Comparison of ENCODE assay signal across 21 mouse cellular contexts in the genomic region with DNA sequence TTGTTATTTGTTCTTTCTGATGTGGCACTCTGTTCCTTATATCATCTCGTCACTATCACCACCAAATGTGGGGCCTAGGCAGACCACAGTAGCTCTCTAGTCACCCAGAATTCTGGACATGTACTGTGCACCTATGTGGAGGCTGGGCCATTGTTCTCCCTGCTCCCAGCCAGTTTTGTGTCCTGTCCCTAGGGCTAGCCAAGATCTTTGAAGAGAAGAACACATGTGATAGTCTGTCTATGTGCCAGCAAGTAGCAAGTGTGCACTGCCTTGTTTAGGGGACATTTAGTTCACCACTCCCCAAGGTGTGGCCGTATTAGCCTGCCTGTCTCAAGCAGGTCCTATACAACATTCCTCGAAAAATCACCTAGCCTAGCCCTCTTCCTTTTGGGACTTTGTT. TPM values are rescaled to one million over a fixed set of nuclear protein-coding genes. Genes with fewer than 3 reads are reported as not detected.
DNase-seq lines count a peak whose midpoint lies in the region; TF ChIP-seq lines count a peak whose summit lies in the region.
"Had no signal": no experiment of that assay in that cellular context is flagged by ENCODE, and none has a peak within 500 bp of the region (broad histone marks: within the 10 kb centered on the region; RNA-seq: fewer than 3 reads in every experiment).

No protein-coding gene starts in this region.

- intact Hi-C loops in heart, adult 2 months (cut with DNase I), result no loop called here
- intact Hi-C loops in heart, postnatal 36 days (cut with DNase I), result no loop called here
- intact Hi-C loops in heart, postnatal 14 days (cut with DNase I), result loop anchor here (10.0 kb wide), 1 partner anchor 224 kb away; the partner anchor contains the start of gene Zkscan17

- peak; percentile 73; the same call in 1 of the 2 replicates for TF ChIP-seq EP300 in heart, adult 2 months (IDR thresholded peaks at IDR 0.05; ENCODE audit: insufficient read depth, low read depth, low read length)

- no peaks in the 10 kb centered on the region for H3K27me3 ChIP-seq in heart, adult 2 months (ENCODE audit: control insufficient read depth, insufficient read depth, low read length)
- no peaks in the 10 kb centered on the region for H3K27me3 ChIP-seq in testis, adult 2 months (ENCODE audit: control insufficient read depth, insufficient read depth, low read length)
- H3K27me3 ChIP-seq: embryonic facial prominence, embryonic 13.5 days; embryonic facial prominence, embryonic 15.5 days; forebrain, embryonic 12.5 days had no signal

- DNase-seq in heart, adult 2 months, result no peak
- DNase-seq in heart, postnatal 36 days, result no peak
- peak; percentile 15 to 49 for DNase-seq in heart, adult 9 months (ENCODE audit: low spot score in 2 of 2)
- DNase-seq in heart, postnatal 14 days, result no peak
- DNase-seq in testis, postnatal 14 days (ENCODE audit: low spot score), result no peak
- DNase-seq: adrenal gland, adult 2 months; adrenal gland, postnatal 10 days; adrenal gland, postnatal 25 days; cerebellum, adult 11 months; cerebellum, adult 18-20 months; cerebellum, adult 8-10 months; cerebellum, adult 9-11 months; cerebellum, postnatal 14 days; cerebellum, postnatal 36 days; embryo, embryonic 11 days had no signal

- H3K27ac ChIP-seq in heart, adult 2 months, result no peak overlapping the region
- H3K27ac ChIP-seq in testis, adult 2 months (ENCODE audit: control insufficient read depth, insufficient read depth, low read depth, low read length), result no peak overlapping the region
- H3K27ac ChIP-seq: embryonic facial prominence, embryonic 13.5 days; embryonic facial prominence, embryonic 15.5 days; forebrain, embryonic 10.5 days; forebrain, embryonic 12.5 days had no signal

- WGBS in heart, adult 2 months, result 54% methylated on average over 3 of the region's 3 CpGs

- no peaks in the 10 kb centered on the region; the same call in 1 of the 2 replicates for H3K79me2 ChIP-seq in heart, adult 2 months (replicated peaks; ENCODE audit: control insufficient read depth, insufficient read depth, low read length)

- TF ChIP-seq POLR2A in heart, adult 2 months (IDR thresholded peaks at IDR 0.05; ENCODE audit: insufficient read depth, low read depth, low read length), result no peak
- TF ChIP-seq POLR2A in testis, adult 2 months (IDR thresholded peaks at IDR 0.05; ENCODE audit: control insufficient read depth, low read depth, low read length), result no peak

- no peak overlapping the region for H3K9ac ChIP-seq in heart, adult 2 months (ENCODE audit: low read depth, low read length)
- H3K9ac ChIP-seq: embryonic facial prominence, embryonic 13.5 days; embryonic facial prominence, embryonic 15.5 days; forebrain, embryonic 12.5 days had no signal

- peaks cover 3% of the 10 kb centered on the region; the same call in 1 of the 2 replicates for H3K4me1 ChIP-seq in heart, adult 2 months (ENCODE audit: control insufficient read depth, insufficient read depth, low read length)
- no peaks in the 10 kb centered on the region for H3K4me1 ChIP-seq in testis, adult 2 months (ENCODE audit: control insufficient read depth, insufficient read depth, low read length)
- H3K4me1 ChIP-seq: embryonic facial prominence, embryonic 13.5 days; embryonic facial prominence, embryonic 15.5 days; forebrain, embryonic 10.5 days; forebrain, embryonic 12.5 days had no signal

- no peak for TF ChIP-seq CTCF in heart, adult 2 months (IDR thresholded peaks at IDR 0.05)
- no peak for TF ChIP-seq CTCF in testis, adult 2 months (IDR thresholded peaks at IDR 0.05; ENCODE audit: control insufficient read depth, insufficient read depth, insufficient replicate concordance, low read depth, low read length)

- H3K4me3 ChIP-seq in heart, adult 2 months, result no peak overlapping the region
- peak overlapping the region; percentile 63; the same call in 1 of the 2 replicates for H3K4me3 ChIP-seq in testis, adult 2 months (ENCODE audit: control insufficient read depth, low read depth, low read length)
- H3K4me3 ChIP-seq: embryonic facial prominence, embryonic 13.5 days; embryonic facial prominence, embryonic 15.5 days; erythroblast, embryonic 14.5 days; forebrain, embryonic 10.5 days; forebrain, embryonic 12.5 days had no signal

- H3K36me3 ChIP-seq in heart, adult 2 months (ENCODE audit: control insufficient read depth, insufficient read depth, low read length), result peaks cover 10% of the 10 kb centered on the region
- H3K36me3 ChIP-seq in testis, adult 2 months (ENCODE audit: control insufficient read depth, insufficient read depth, low read length), result peaks cover 5% of the 10 kb centered on the region

RNA-seq across cellular contexts. Expression of gene Pld6, which starts 38.4 kb away (rescaled TPM):
- under 1 TPM; 0.44 to 0.45 TPM for total RNA-seq in heart, adult 2 months (2021)
- 1.5 and 2.2 TPM in 2 replicates for polyA plus RNA-seq in heart, adult 2 months (2012; rRNA removed)
- total RNA-seq in heart, postnatal 36 days (2021), result under 1 TPM; 0.22 to 0.54 TPM
- total RNA-seq in heart, postnatal 14 days (2021), result under 1 TPM; 0.54 to 0.76 TPM
- polyA plus RNA-seq in testis, adult 2 months (2012; rRNA removed), result 101 and 110 TPM in 2 replicates
- polyA plus RNA-seq: erythroblast, embryonic 14.5 days had no signal

Comparison
In these comparisons a context has a peak if more than half of its experiments do, and no peak if none do; other contexts are left out.
1. DNase-seq: peak in heart, adult 9 months (2 of 2); none in heart, adult 2 months (0 of 2), heart, postnatal 36 days (0 of 2), heart, postnatal 14 days (0 of 2) and testis, postnatal 14 days (single experiment).